Mouse (Mus musculus): ENCODE measurements around the gene Mrpl54.

- TF ChIP-seq CTCF (conservative IDR thresholded peaks at IDR 0.05; ENCODE audit: low read length) (no peak), NANOG (IDR thresholded peaks at IDR 0.05; ENCODE audit: borderline replicate concordance, low read length) (no peak)
These were observed 24.9 kb upstream of the Mrpl54 start, which contains the start of gene Tjp3 for GRCm38 (mm10) chr10:81291511-81292104.
